Mouse (Mus musculus): ENCODE results near the gene Phf5a.

The Phf5a gene

DNA sequence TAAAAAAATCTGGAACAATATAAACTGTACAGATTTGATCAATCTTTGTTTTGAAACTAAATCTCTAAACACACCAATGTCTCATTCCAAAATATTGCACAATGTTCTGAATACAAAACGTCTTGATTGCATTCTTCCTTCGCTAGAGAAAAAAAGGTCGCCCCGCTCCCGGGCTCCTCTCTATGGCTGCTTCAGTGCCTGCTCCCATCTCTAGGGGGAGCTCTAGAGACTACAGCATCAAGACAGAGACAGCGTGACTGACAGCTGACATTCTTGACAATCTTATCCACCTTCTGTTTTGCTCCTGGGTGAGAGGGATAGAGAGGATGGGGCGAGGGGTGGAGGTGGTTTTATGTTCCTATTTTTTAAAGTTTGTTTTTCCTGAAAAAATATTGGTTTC, 23.4 kb downstream of the Phf5a start:
- DNase-seq (ENCODE audit: low read depth, low spot score) = peak; percentile 56

DNA sequence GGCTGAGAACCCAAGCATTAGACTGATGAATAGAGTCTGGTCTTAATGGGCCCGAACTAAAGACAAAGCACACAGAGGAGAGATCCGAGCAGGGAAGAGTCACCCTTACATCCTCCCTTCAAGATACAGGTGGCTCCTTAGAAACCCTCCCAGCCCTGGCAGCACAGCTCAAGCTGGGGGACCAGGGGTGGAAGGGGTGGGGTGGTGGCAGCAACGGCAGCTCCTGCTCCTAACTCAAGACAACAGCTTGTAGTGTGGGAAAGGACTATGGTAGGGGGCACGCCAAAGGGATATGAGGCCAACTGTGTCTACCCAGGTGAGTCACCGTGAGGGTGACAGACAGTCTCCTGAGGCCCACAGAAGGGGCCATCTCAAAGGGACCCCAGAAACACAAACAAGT, 23.9 kb downstream of the Phf5a start:
- no peak for DNase-seq (ENCODE audit: low read depth, low spot score)

GRCm38 (mm10) chr15:81847161-81847560, 24.6 kb downstream of the Phf5a start:
- no peak for DNase-seq (ENCODE audit: low read depth, low spot score)

- DNase-seq (ENCODE audit: low read depth, low spot score) = no peak
These were observed 25.0 kb downstream of the Phf5a start for GRCm38 (mm10) chr15:81846755-81847154.

- DNase-seq (ENCODE audit: low read depth, low spot score) = no peak
These were observed 26.0 kb downstream of the Phf5a start for GRCm38 (mm10) chr15:81845724-81846123.

- DNase-seq (ENCODE audit: low read depth, low spot score) = no peak
These were observed 26.6 kb downstream of the Phf5a start for GRCm38 (mm10) chr15:81845033-81845625.

- no peak for DNase-seq (ENCODE audit: low read depth, low spot score)
These were observed 29.4 kb downstream of the Phf5a start for GRCm38 (mm10) chr15:81842275-81842674.

DNA sequence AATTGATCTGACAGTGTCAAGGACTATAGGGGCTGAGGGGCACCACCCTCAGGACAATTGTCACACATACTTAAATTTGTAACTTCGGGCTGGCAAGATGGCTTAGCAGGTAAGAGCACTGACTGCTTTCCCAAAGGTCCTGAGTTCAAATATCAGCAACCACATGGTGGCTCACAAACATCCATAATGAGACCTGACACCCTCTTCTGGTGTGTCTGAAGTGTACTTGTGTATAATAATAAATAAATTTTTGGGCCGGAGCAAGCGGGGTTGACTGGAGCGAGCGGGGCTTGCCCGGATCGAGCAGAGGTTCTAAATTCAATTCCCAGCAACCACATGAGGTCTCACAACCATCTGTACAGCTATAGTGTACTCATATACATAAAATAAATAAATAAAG, 31.4 kb downstream of the Phf5a start:
- DNase-seq (ENCODE audit: low read depth, low spot score) = no peak

GRCm38 (mm10) chr15:81839634-81840033, 32.1 kb downstream of the Phf5a start:
- peak; percentile 36 for DNase-seq (ENCODE audit: low read depth, low spot score)

DNA sequence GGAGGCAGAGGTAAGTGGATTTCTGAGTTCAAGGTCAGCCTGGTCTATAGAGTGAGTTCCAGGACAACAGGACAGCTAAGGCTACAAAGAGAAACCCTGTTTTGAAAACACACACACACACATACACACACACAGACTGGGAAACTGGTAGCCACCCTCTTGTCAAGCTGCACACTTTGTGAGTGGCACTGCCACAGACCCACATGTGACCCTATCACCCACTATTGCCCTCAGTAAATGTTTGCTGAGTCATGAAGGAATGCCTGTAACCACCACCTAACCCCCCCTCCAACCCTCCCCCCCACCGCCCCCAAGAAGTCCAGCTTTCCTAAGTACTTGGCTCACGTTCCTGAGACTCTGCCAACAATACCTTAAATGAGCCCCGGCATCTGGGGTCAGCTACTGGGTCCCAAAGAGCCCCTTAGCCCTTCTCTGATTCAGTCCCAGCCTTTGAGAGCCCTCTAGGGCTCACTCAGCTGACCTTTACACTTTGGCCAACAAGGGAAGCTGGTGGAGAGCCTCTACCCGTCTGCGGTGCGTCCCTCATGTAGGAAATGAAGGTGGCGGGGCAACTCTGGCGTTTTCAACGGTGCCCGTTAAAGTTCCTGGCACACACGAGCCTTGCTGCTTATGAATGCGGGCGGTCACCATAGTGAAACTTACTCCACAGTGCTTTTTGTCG, 33.0 kb downstream of the Phf5a start:
- DNase-seq (ENCODE audit: low read depth, low spot score) = no peak

- DNase-seq (ENCODE audit: low read depth, low spot score) = no peak
These were observed 34.5 kb downstream of the Phf5a start for GRCm38 (mm10) chr15:81836966-81837920.

DNA sequence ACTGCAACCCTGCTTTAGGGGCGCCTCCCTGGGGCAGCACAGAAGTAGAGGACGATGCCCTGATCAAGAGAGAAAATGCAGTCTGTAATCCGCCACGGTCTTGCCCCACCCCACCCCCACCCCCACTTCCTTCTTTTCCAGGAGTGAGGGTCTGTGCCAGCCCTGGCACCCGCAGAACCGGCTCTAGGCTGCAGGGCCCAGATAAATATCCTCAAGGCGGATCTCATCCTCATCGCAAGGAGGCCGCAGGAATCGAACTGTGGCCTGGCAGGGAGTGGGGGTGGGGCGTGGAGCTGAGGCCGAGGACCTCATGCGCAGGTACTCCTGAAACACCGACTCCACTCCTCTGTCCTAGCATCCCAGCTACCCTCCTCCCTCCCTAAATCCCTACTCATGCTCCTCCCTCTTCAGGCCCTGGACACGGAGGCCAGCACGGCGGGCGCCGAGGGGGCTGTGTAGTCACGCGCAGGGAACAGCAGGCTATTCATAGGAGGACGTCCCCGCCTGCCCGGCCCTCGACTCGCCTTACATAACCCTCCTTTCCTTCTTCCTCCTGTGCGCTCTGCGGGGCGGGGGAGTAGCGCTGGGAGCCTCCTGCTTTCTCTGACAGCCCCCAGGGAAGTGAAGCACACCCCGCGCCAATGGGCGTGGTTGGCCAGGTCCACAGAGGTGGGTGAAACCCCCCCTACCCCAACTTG, 35.4 kb downstream of the Phf5a start:
- DNase-seq (ENCODE audit: low read depth, low spot score) = no peak

- DNase-seq (ENCODE audit: low read depth, low spot score) = no peak
These were observed 36.5 kb downstream of the Phf5a start for GRCm38 (mm10) chr15:81835007-81835880.

- no peak for DNase-seq (ENCODE audit: low read depth, low spot score)
These were observed 37.4 kb downstream of the Phf5a start for GRCm38 (mm10) chr15:81834171-81834841.

- DNase-seq (ENCODE audit: low read depth, low spot score) = no peak
These were observed 38.2 kb downstream of the Phf5a start for GRCm38 (mm10) chr15:81833481-81833880.

DNA sequence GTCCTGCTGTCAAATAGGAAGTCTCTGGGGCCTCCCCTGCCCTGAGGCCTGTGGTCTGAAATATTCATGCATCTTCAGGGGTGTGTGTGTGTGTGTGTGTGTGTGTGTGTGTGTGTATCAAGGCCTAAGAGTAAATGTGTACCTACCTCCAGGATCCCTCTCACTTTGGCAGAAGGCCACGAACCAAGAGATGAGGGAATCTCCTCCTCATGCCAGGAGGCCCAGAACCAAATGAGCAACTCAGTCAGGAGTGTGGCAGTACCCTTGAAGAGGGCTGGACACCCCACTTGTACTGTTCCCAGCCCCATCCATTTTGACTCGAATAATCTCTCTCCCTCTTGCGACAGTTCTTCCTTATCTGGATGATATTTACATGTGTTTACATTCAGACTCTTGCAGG, 39.5 kb downstream of the Phf5a start:
- no peak for DNase-seq (ENCODE audit: low read depth, low spot score)

DNA sequence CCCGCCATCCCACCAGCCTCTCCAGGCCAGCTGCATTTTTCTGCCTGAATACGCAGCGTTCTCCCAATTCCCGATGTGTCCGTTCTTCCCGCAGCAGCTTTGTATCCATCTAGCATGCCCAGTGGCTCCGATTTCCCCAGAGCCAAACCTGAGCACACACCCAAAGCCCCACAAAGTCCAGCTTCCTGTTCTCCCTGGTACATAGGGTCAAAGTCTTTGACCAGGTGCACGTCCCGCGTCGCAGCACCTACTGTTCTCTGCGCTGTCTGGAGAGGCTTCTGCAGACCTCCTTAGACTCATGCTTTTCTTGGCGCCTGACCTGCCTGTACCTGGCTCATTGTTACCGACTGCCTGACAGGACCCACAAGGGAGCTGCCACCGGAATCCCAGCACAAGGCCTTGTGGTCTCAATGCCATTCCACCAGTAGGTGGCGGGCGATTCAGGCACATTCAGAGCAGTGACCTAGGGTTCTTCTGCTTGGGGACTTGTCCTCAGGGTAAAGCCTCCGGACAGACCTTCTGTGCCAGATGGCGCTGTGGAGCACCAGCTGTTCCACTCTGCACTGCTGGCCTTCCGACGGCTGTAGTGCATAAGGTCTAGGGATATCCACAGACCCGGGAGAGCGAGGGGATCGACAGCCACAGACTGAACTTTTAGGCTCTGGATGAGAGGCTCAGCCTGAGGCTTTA, 40.4 kb downstream of the Phf5a start:
- peak; percentile 93 for DNase-seq (ENCODE audit: low read depth, low spot score)

DNA sequence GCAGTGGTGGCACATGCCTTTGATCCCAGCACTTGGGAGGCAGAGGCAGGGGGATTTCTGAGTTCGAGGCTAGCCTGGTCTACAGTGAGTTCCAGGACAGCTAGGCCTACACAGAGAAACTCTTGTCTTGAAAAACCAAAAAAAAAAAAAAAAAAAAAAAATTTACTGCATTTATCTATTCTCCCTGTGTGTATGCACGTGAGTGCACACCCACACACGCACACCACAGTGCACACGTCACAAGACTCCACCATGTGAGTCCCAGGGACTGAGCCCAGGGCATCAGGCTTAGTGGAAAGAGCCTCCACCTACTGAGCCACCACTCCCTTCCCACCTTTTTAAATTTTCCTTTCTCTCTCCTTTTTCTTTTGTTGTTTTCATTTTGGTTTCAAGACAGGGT, 41.2 kb downstream of the Phf5a start:
- DNase-seq (ENCODE audit: low read depth, low spot score) = no peak

- DNase-seq (ENCODE audit: low read depth, low spot score) = no peak
These were observed 42.5 kb downstream of the Phf5a start for GRCm38 (mm10) chr15:81829208-81829580.
